Mouse (Mus musculus): Measurements from ENCODE around the gene Rnd1.

GRCm38 (mm10) chr15:98691486-98692147, 14.4 kb upstream of the Rnd1 start:
- TF ChIP-seq TAL1 (IDR thresholded peaks at IDR 0.05; ENCODE audit: low read length) (no peak), GATA1 (IDR thresholded peaks at IDR 0.05; ENCODE audit: low read length) (no peak)
